Mouse (Mus musculus): ENCODE measurements around the gene Meaf6. TPM values are rescaled to one million over a fixed set of nuclear protein-coding genes. Genes with fewer than 3 reads are reported as not detected.

The Meaf6 gene
- total and polyA plus RNA-seq, 2 experiments from 2014 or later = 82.6 to 170 TPM

GRCm38 (mm10) chr4:125124424-125125209 is 39.7 kb downstream of the Meaf6 start:
- Histone ChIP-seq H3K9me3 (ENCODE audit: low read length) (no peaks in the 10 kb centered on the region), H3K4me3 (ENCODE audit: low read depth, low read length) (no peak overlapping the region), H3K27ac (ENCODE audit: low read depth, low read length) (no peak overlapping the region), H3K27me3 (ENCODE audit: insufficient read depth, low read length) (peaks cover 4% of the 10 kb centered on the region; the same call in 1 of the 2 replicates), H3K9ac (replicated peaks; ENCODE audit: low read length, poor library complexity, severe bottlenecking) (no peak overlapping the region), H3K36me3 (ENCODE audit: insufficient read depth, low read length) (no peaks in the 10 kb centered on the region), H3K4me2 (ENCODE audit: low read depth, low read length, poor library complexity, severe bottlenecking) (no peak overlapping the region), H3K4me1 (ENCODE audit: insufficient read depth, low read length) (peaks cover 9% of the 10 kb centered on the region; the same call in 1 of the 2 replicates)
- ATAC-seq (ENCODE audit: low FRiP score) (no peak), DNase-seq (ENCODE audit: low spot score) (no peak)
- TF ChIP-seq CTCF (IDR thresholded peaks at IDR 0.05) = no peak
- 49% methylated on average over 7 of the region's 7 CpGs for WGBS

GRCm38 (mm10) chr4:125125361-125125921 is 40.5 kb downstream of the Meaf6 start:
- Histone ChIP-seq H3K27ac (ENCODE audit: low read depth, low read length) (no peak overlapping the region), H3K27me3 (ENCODE audit: insufficient read depth, low read length) (peaks cover 4% of the 10 kb centered on the region; the same call in 1 of the 2 replicates), H3K9me3 (ENCODE audit: low read length) (no peaks in the 10 kb centered on the region), H3K36me3 (ENCODE audit: insufficient read depth, low read length) (no peaks in the 10 kb centered on the region), H3K4me1 (ENCODE audit: insufficient read depth, low read length) (peaks cover 9% of the 10 kb centered on the region; the same call in 1 of the 2 replicates), H3K9ac (replicated peaks; ENCODE audit: low read length, poor library complexity, severe bottlenecking) (no peak overlapping the region), H3K4me3 (ENCODE audit: low read depth, low read length) (no peak overlapping the region), H3K4me2 (ENCODE audit: low read depth, low read length, poor library complexity, severe bottlenecking) (no peak overlapping the region)
- 88% methylated on average over 7 of the region's 7 CpGs for WGBS
- no peak for TF ChIP-seq CTCF (IDR thresholded peaks at IDR 0.05)
- DNase-seq (ENCODE audit: low spot score) (no peak), ATAC-seq (ENCODE audit: low FRiP score) (no peak)

- H3K9ac ChIP-seq (replicated peaks; ENCODE audit: low read length, poor library complexity, severe bottlenecking) = no peak overlapping the region
- no peak for DNase-seq (ENCODE audit: low spot score)
- peaks cover 4% of the 10 kb centered on the region; the same call in 1 of the 2 replicates for H3K27me3 ChIP-seq (ENCODE audit: insufficient read depth, low read length)
- TF ChIP-seq CTCF (IDR thresholded peaks at IDR 0.05) = no peak
- ATAC-seq (ENCODE audit: low FRiP score) = no peak
- no peaks in the 10 kb centered on the region for H3K9me3 ChIP-seq (ENCODE audit: low read length)
- no peak overlapping the region for H3K4me3 ChIP-seq (ENCODE audit: low read depth, low read length)
- H3K36me3 ChIP-seq (ENCODE audit: insufficient read depth, low read length) = no peaks in the 10 kb centered on the region
- WGBS = 89% methylated on average over 3 of the region's 3 CpGs
- no peak overlapping the region for H3K27ac ChIP-seq (ENCODE audit: low read depth, low read length)
- no peak overlapping the region for H3K4me2 ChIP-seq (ENCODE audit: low read depth, low read length, poor library complexity, severe bottlenecking)
- peaks cover 9% of the 10 kb centered on the region; the same call in 1 of the 2 replicates for H3K4me1 ChIP-seq (ENCODE audit: insufficient read depth, low read length)
Observed at GRCm38 (mm10) chr4:125126186-125126585, 41.3 kb downstream of the Meaf6 start.

- Histone ChIP-seq H3K27ac (ENCODE audit: low read depth, low read length) (no peak overlapping the region), H3K4me2 (ENCODE audit: low read depth, low read length, poor library complexity, severe bottlenecking) (0 out of 2 replicates have a peak overlapping the region, but pooled peaks have one; percentile 98), H3K36me3 (ENCODE audit: insufficient read depth, low read length) (no peaks in the 10 kb centered on the region), H3K4me1 (ENCODE audit: insufficient read depth, low read length) (peaks cover 9% of the 10 kb centered on the region; the same call in 1 of the 2 replicates), H3K9me3 (ENCODE audit: low read length) (no peaks in the 10 kb centered on the region), H3K9ac (replicated peaks; ENCODE audit: low read length, poor library complexity, severe bottlenecking) (no peak overlapping the region), H3K4me3 (ENCODE audit: low read depth, low read length) (no peak overlapping the region), H3K27me3 (ENCODE audit: insufficient read depth, low read length) (peaks cover 4% of the 10 kb centered on the region; the same call in 1 of the 2 replicates)
- DNase-seq (ENCODE audit: low spot score) (no peak), ATAC-seq (ENCODE audit: low FRiP score) (no peak)
- WGBS = 82% methylated on average over 7 of the region's 7 CpGs
- TF ChIP-seq CTCF (IDR thresholded peaks at IDR 0.05) = no peak
Observed at GRCm38 (mm10) chr4:125126761-125127160, 41.8 kb downstream of the Meaf6 start.

- peaks cover 9% of the 10 kb centered on the region; the same call in 1 of the 2 replicates for H3K4me1 ChIP-seq (ENCODE audit: insufficient read depth, low read length)
- no peak within 1 kb of the TSS for H3K27ac ChIP-seq (ENCODE audit: low read depth, low read length)
- peak; percentile 65 for ATAC-seq (ENCODE audit: low FRiP score)
- peak within 1 kb of the TSS; percentile 50; the same call in 1 of the 2 replicates for H3K9ac ChIP-seq (replicated peaks; ENCODE audit: low read length, poor library complexity, severe bottlenecking)
- DNase-seq (ENCODE audit: low spot score) = peak; percentile 63
- H3K9me3 ChIP-seq (ENCODE audit: low read length) = no peaks in the 10 kb centered on the region
- H3K4me3 ChIP-seq (ENCODE audit: low read depth, low read length) = peak within 1 kb of the TSS; percentile 59
- peaks cover 4% of the 10 kb centered on the region; the same call in 1 of the 2 replicates for H3K27me3 ChIP-seq (ENCODE audit: insufficient read depth, low read length)
- H3K36me3 ChIP-seq (ENCODE audit: insufficient read depth, low read length) = no peaks in the 10 kb centered on the region
- 1% methylated on average over 61 of the region's 62 CpGs for WGBS
- TF ChIP-seq CTCF (IDR thresholded peaks at IDR 0.05) = no peak
- peak within 1 kb of the TSS; percentile 98 for H3K4me2 ChIP-seq (ENCODE audit: low read depth, low read length, poor library complexity, severe bottlenecking)
Observed at GRCm38 (mm10) chr4:125127305-125128084, 42.6 kb downstream of the Meaf6 start, which contains the start of gene Zc3h12a. Zc3h12a (minus strand) TSS chr4:125127840.
